Mouse (Mus musculus) MEL (cell line): ENCODE measurements around the gene Gm6993. TPM values are rescaled to one million over a fixed set of nuclear protein-coding genes. Genes with fewer than 3 reads are reported as not detected.

Experiments used
- polyA plus RNA-seq, 2 experiments: library from polyadenylated mRNA; stranded (reverse) in 1 of 2; unstranded in 1 of 2; fragments of >175 nt in 1 of 2; fragments of >200 nt in 1 of 2; gene quantifications; 2 replicates each; pipeline versions ENCODE4 v1.2.1 to v1.2.4; 2012; ENCODE audit warnings: low replicate concordance in 2 of 2, low read depth in 1 of 2; ENCODE audit not compliant: insufficient read length in 2 of 2, insufficient read depth in 1 of 2, missing spikeins in 1 of 2
- total RNA-seq: library from RNA; depleted of rRNA; stranded (reverse); fragments of 300-350 nt; gene quantifications from 2 replicates; pipeline ENCODE4 v1.2.3, GENCODE M21; 2012; rRNA removed

Gene Gm6993
- total and polyA plus RNA-seq, 3 experiments = not detected

Other genes with a start within 250 kb of the Gm6993 start
- 0.04 TPM in 1 of 2 replicates, not detected in the other for gene Fam110c, start 166.9 kb upstream of the Gm6993 start, total RNA-seq
- under 1 TPM in 1 of 2 experiments, not detected in 1; 0.40 TPM for gene Fam110c, start 166.9 kb upstream of the Gm6993 start, polyA plus RNA-seq
- not detected in 2 replicates for gene Lamb1, start 24.5 kb downstream of the Gm6993 start, total RNA-seq
- gene Lamb1, start 24.5 kb downstream of the Gm6993 start, polyA plus RNA-seq = under 1 TPM in 1 of 2 experiments, not detected in 1; 0.03 TPM
- 112 TPM in 2 replicates for gene Dld, start 110.7 kb downstream of the Gm6993 start, total RNA-seq
- 100 to 1,000 TPM; 131 to 229 TPM for gene Dld, start 110.7 kb downstream of the Gm6993 start, polyA plus RNA-seq
- gene Slc26a3, start 150.1 kb downstream of the Gm6993 start, total RNA-seq = not detected in 2 replicates
- gene Slc26a3, start 150.1 kb downstream of the Gm6993 start, polyA plus RNA-seq = under 1 TPM in 1 of 2 experiments, not detected in 1; 0.07 TPM